Mouse (Mus musculus): ENCODE results near the gene Adgrb3. TPM values are rescaled to one million over a fixed set of nuclear protein-coding genes. Genes with fewer than 3 reads are reported as not detected.

The Adgrb3 gene
- polyA plus RNA-seq, 1 experiment, result 54.7 TPM

DNA sequence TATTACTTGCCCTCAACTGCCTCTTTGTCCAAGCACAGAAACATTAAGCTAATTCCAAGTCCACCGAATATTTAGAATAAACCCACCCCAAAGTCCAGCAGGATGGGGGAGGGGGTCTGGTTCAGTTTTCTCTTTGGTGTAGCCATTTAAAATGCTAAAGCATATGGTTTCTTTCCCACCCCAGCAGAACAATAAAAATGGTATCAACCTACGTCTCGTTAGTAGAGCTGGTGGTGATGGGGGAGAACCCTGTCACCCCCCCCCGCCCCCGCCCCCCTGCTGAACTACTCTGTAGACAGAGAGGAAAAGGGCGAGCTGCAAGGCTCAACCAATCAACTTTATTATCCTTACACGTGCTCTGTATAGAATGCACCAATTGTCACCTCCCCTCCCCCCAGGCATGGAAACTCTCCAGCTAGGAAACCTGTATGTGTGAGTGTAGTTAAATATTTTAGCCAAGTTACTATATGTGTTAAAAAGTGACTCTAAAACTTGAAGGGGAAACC lies 600.2 kb downstream of the Adgrb3 start:
- peak; percentile 45 for DNase-seq
- H3K4me3 ChIP-seq (replicated peaks; ENCODE audit: insufficient read depth, low read depth, low read length), result peak overlapping the region; percentile 94
- WGBS, result 6% methylated on average over 7 of the region's 7 CpGs

DNA sequence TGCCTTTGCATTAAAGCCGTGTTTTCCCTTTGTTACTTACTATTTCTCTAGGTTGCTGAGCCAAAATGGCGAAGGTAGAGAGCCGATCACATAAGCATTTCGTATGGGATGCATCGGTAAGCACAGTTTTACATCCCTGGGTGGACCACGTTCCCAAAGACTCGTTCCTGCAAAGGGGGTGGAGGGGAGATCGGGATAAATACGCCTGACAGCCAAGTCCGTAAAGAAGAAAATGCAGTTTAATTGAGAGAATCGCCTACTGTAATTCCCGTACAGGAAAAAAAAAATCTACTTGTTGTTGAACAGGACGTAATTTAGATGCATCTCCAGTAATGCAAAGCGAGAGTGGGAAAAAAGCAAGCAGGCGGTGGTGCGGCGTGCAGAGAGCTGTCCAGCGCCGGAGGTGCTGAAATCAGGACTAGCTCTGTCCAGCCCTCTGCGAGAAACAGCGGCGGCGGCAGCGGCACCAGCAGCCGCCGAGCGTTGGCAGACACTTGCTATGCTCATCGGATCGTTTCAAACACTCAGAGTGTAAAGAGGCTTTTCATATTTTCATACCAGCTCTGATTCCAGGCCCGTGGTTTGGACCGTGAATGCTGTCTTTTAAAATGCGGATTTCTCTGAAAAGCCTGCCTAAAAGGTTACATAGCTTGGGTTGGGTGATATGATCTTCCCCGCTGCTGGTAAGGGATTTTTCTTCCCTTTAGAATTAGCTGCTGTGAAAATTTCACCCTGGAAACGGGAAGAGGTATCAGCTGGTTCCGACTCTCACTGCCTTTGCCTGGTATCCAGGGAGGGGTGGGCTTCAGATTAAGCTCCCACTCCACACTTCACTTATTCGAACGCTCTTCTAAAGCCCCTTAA lies 600.9 kb downstream of the Adgrb3 start:
- Histone ChIP-seq H3K4me3 (replicated peaks; ENCODE audit: insufficient read depth, low read depth, low read length) (peak overlapping the region; percentile 94), H3K27ac (ENCODE audit: insufficient read depth, low read length) (peak overlapping the region; percentile 72), H3K27me3 (ENCODE audit: control insufficient read depth, insufficient read depth, low read length) (no peaks in the 10 kb centered on the region), H3K4me1 (ENCODE audit: control insufficient read depth, insufficient read depth, low read length) (peaks cover 6% of the 10 kb centered on the region; the same call in 1 of the 2 replicates)
- WGBS, result under 1% methylated on average over 37 of the region's 37 CpGs
- peak; percentile 78 to 81 for DNase-seq
- TF ChIP-seq POLR2A (IDR thresholded peaks at IDR 0.05; ENCODE audit: borderline replicate concordance, insufficient read depth, low read length) (0 out of 2 replicates have a peak, but pooled peaks have one; percentile 35), CTCF (IDR thresholded peaks at IDR 0.05; ENCODE audit: borderline replicate concordance, insufficient read depth, low read depth, low read length) (no peak)

More for the DNA sequence above, 600.2 kb downstream of the Adgrb3 start:
- H3K4me1 ChIP-seq (ENCODE audit: control insufficient read depth, insufficient read depth, low read length), result peaks cover 6% of the 10 kb centered on the region; the same call in 1 of the 2 replicates
- no peaks in the 10 kb centered on the region for H3K27me3 ChIP-seq (ENCODE audit: control insufficient read depth, insufficient read depth, low read length)
- peak overlapping the region; percentile 72 for H3K27ac ChIP-seq (ENCODE audit: insufficient read depth, low read length)
- TF ChIP-seq POLR2A (IDR thresholded peaks at IDR 0.05; ENCODE audit: borderline replicate concordance, insufficient read depth, low read length) (no peak), CTCF (IDR thresholded peaks at IDR 0.05; ENCODE audit: borderline replicate concordance, insufficient read depth, low read depth, low read length) (no peak)

DNA sequence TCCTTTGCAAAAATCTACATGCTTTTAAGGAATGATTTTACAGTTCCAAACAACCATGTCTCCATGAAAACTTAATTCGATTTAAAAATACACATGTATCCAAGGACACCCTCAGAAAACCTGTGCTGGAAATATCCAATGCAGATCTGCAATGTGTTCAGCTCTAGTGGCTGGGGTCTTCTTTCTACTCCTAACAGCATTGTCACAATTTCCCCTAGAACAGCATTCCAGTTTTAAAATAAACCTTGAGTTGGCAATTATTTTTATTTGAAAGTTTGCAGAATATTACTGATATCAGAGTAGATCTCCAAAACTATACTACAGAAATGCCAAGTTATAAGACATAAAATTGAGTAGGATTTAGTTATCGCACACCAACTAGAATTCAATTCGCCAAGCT lies 601.6 kb downstream of the Adgrb3 start:
- no peaks in the 10 kb centered on the region for H3K27me3 ChIP-seq (ENCODE audit: control insufficient read depth, insufficient read depth, low read length)
- H3K27ac ChIP-seq (ENCODE audit: insufficient read depth, low read length), result peak overlapping the region; percentile 72
- peaks cover 6% of the 10 kb centered on the region; the same call in 1 of the 2 replicates for H3K4me1 ChIP-seq (ENCODE audit: control insufficient read depth, insufficient read depth, low read length)
- TF ChIP-seq CTCF (IDR thresholded peaks at IDR 0.05; ENCODE audit: borderline replicate concordance, insufficient read depth, low read depth, low read length) (no peak), POLR2A (IDR thresholded peaks at IDR 0.05; ENCODE audit: borderline replicate concordance, insufficient read depth, low read length) (no peak)
- H3K4me3 ChIP-seq (replicated peaks; ENCODE audit: insufficient read depth, low read depth, low read length), result peak overlapping the region; percentile 94
- 11% methylated on average over 3 of the region's 3 CpGs for WGBS
- DNase-seq, result no peak

DNA sequence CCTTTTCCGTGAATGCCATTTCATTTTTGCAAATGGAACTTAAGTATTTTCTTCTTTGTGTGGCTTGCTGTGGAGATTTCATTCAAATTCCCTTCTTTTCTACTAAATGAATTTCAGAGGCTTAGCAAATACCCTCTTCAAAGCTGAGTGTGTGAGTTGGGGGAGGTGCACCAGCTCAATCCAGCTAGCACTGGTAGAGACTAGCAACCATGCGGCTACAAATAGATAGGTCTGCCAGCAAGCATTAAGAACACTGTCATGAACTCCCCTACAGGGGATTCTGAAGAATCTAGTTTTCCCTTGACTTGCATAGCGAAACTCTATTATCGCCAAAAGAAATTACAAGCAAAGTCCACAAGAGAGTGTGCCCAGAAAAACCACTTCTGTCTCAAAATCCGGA lies 624.9 kb downstream of the Adgrb3 start:
- Histone ChIP-seq H3K27ac (ENCODE audit: insufficient read depth, low read length) (no peak overlapping the region), H3K4me3 (replicated peaks; ENCODE audit: insufficient read depth, low read depth, low read length) (no peak overlapping the region), H3K4me1 (ENCODE audit: control insufficient read depth, insufficient read depth, low read length) (no peaks in the 10 kb centered on the region), H3K27me3 (ENCODE audit: control insufficient read depth, insufficient read depth, low read length) (no peaks in the 10 kb centered on the region)
- TF ChIP-seq POLR2A (IDR thresholded peaks at IDR 0.05; ENCODE audit: borderline replicate concordance, insufficient read depth, low read length) (no peak), CTCF (IDR thresholded peaks at IDR 0.05; ENCODE audit: borderline replicate concordance, insufficient read depth, low read depth, low read length) (no peak)
- DNase-seq, result no peak
- WGBS, result 57% methylated on average over 5 of the region's 5 CpGs

DNA sequence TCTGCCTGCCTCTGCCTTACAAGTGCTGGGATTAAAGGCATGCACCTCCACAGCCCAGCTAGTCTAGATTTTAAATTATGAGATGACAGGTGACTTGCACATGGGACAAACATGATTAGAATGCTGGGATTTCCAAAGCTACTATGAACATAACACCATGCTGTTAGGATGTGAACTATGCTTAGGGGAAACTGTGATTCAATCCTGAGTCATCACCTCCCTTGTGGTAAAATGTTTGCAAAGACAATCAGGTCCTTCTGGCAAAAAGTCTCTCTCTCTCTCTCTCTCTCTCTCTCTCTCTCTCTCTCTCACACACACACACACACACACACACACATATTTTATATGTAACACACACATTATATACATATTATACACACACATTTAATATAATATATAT lies 630.1 kb downstream of the Adgrb3 start:
- Histone ChIP-seq H3K4me3 (replicated peaks; ENCODE audit: insufficient read depth, low read depth, low read length) (no peak overlapping the region), H3K4me1 (ENCODE audit: control insufficient read depth, insufficient read depth, low read length) (no peaks in the 10 kb centered on the region), H3K27ac (ENCODE audit: insufficient read depth, low read length) (no peak overlapping the region), H3K27me3 (ENCODE audit: control insufficient read depth, insufficient read depth, low read length) (no peaks in the 10 kb centered on the region)
- TF ChIP-seq CTCF (IDR thresholded peaks at IDR 0.05; ENCODE audit: borderline replicate concordance, insufficient read depth, low read depth, low read length) (no peak), POLR2A (IDR thresholded peaks at IDR 0.05; ENCODE audit: borderline replicate concordance, insufficient read depth, low read length) (no peak)
- no peak for DNase-seq

DNA sequence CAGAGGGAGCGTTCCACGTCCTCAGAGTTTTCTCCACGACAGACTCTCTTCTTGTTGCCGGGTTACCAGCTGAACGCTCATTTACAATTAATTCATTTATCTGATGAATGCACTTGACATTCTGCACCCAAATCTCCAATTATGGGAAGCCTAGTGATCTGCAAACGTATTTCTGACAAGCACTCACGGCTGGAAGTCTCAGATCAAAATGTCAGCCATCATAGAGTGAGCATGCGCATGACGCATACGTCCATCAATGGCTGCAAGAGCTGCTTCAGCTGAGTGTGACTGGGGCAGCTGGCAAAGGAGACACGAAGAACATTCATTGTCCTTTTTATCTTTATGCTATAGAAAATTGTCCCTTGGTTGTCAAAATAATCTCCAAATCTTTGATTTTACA lies 637.5 kb downstream of the Adgrb3 start:
- DNase-seq, result no peak
- Histone ChIP-seq H3K4me1 (ENCODE audit: control insufficient read depth, insufficient read depth, low read length) (peaks cover under 1% of the 10 kb centered on the region; the same call in 1 of the 2 replicates), H3K27ac (ENCODE audit: insufficient read depth, low read length) (no peak overlapping the region), H3K27me3 (ENCODE audit: control insufficient read depth, insufficient read depth, low read length) (no peaks in the 10 kb centered on the region), H3K4me3 (replicated peaks; ENCODE audit: insufficient read depth, low read depth, low read length) (no peak overlapping the region)
- no peak for TF ChIP-seq CTCF (IDR thresholded peaks at IDR 0.05; ENCODE audit: borderline replicate concordance, insufficient read depth, low read depth, low read length)
- no peak for TF ChIP-seq POLR2A (IDR thresholded peaks at IDR 0.05; ENCODE audit: borderline replicate concordance, insufficient read depth, low read length)
- WGBS, result 63% methylated on average over 11 of the region's 11 CpGs

DNA sequence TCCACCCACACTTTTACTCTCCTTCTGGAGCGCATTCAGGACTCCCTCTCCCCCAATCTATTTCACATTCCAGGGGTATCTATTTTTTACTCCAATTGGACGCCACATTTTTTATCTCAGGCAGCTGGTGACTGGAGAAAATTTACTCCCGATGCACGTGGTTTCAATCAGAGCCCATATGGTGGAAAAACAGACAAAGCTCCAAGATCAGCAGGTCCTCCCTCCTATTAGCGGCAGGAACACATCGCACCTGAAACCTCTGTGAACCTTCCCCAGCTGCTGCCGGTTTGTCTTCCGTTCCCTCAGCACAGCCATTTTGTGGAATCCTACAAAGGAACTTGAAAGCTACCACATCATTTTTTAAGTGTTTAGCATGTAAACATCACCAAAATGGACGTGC lies 640.2 kb downstream of the Adgrb3 start:
- no peak overlapping the region for H3K27ac ChIP-seq (ENCODE audit: insufficient read depth, low read length)
- TF ChIP-seq POLR2A (IDR thresholded peaks at IDR 0.05; ENCODE audit: borderline replicate concordance, insufficient read depth, low read length) (no peak), CTCF (IDR thresholded peaks at IDR 0.05; ENCODE audit: borderline replicate concordance, insufficient read depth, low read depth, low read length) (no peak)
- 28% methylated on average over 9 of the region's 9 CpGs for WGBS

DNA sequence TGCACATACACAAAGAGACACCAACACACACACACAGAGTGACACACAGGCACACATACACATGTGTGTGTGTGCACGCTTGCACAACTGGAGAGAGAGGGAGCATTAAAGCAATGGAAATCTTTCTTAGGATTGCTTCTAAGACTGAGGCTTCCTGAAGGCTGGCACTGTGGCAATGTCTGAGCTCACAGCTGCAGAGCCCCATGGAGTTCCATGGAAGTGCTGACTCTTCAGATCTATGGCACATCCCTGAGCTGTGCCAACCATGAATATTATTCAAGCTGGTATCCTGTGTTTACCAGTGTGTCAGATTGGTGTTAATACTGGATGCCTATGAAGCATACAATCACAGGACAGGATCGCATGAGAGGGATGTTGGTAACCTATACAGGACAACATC lies 643.6 kb downstream of the Adgrb3 start:
- Histone ChIP-seq H3K27ac (ENCODE audit: insufficient read depth, low read length) (no peak overlapping the region), H3K4me1 (ENCODE audit: control insufficient read depth, insufficient read depth, low read length) (peaks cover 3% of the 10 kb centered on the region), H3K27me3 (ENCODE audit: control insufficient read depth, insufficient read depth, low read length) (no peaks in the 10 kb centered on the region), H3K4me3 (replicated peaks; ENCODE audit: insufficient read depth, low read depth, low read length) (no peak overlapping the region)
- no peak for DNase-seq
- no peak for TF ChIP-seq CTCF (IDR thresholded peaks at IDR 0.05; ENCODE audit: borderline replicate concordance, insufficient read depth, low read depth, low read length)
- TF ChIP-seq POLR2A (IDR thresholded peaks at IDR 0.05; ENCODE audit: borderline replicate concordance, insufficient read depth, low read length), result no peak
- WGBS, result 89% methylated on average over 2 of the region's 2 CpGs

More for the DNA sequence above, 640.2 kb downstream of the Adgrb3 start:
- Histone ChIP-seq H3K4me3 (replicated peaks; ENCODE audit: insufficient read depth, low read depth, low read length) (no peak overlapping the region), H3K27me3 (ENCODE audit: control insufficient read depth, insufficient read depth, low read length) (no peaks in the 10 kb centered on the region), H3K4me1 (ENCODE audit: control insufficient read depth, insufficient read depth, low read length) (peaks cover 3% of the 10 kb centered on the region)
- DNase-seq, result peak in 1 of 2 experiments; percentile 25
